ENCODE assay signal across 10 mouse cellular contexts in the genomic region with DNA sequence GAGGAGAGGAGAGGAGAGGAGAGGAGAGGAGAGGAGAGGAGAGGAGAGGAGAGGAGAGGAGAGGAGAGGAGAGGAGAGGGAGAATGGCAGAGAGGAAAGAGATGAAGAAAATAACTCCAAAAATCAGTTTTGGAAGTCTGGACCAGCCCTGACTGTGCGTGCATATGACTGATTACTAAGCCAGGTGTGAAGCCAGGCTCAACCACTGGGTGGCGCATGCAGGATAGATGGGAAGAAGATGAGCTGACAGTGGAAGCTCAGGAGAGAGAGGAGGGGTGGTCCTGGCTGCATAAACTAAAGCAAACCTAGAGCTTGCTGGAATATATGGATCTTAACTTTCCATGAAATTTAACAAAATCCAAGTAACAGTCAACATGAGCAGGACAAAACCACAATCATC. TPM values are rescaled to one million over a fixed set of nuclear protein-coding genes. Genes with fewer than 3 reads are reported as not detected.
DNase-seq lines count a peak whose midpoint lies in the region; ATAC-seq and TF ChIP-seq lines count a peak whose summit lies in the region.
"Had no signal": no experiment of that assay in that cellular context is flagged by ENCODE, and none has a peak within 500 bp of the region (broad histone marks: within the 10 kb centered on the region; RNA-seq: fewer than 3 reads in every experiment).

No protein-coding gene starts in this region.

- no peaks in the 10 kb centered on the region for H3K36me3 ChIP-seq in kidney, adult 2 months (ENCODE audit: control insufficient read depth, insufficient read depth, low read length)
- peaks cover 14% of the 10 kb centered on the region; the same call in 1 of the 2 replicates for H3K36me3 ChIP-seq in kidney, embryonic 15.5 days
- H3K36me3 ChIP-seq in G1E (replicated peaks), result peaks cover 59% of the 10 kb centered on the region
- H3K36me3 ChIP-seq: stomach, embryonic 15.5 days had no signal

- no peak overlapping the region for H3K27ac ChIP-seq in kidney, adult 2 months (ENCODE audit: insufficient read depth, low read depth, low read length)
- H3K27ac ChIP-seq in kidney, embryonic 15.5 days, result no peak overlapping the region
- H3K27ac ChIP-seq in left cerebral cortex, adult 2 months, result no peak overlapping the region
- H3K27ac ChIP-seq: stomach, embryonic 15.5 days had no signal

- no peak for ATAC-seq in kidney, embryonic 15.5 days (replicated peaks; ENCODE audit: low FRiP score)
- no peak for ATAC-seq in G1E (ENCODE audit: extremely low read depth, insufficient number of reproducible peaks, low FRiP score, poor library complexity, severe bottlenecking)
- ATAC-seq in monocyte, adult 5-6 weeks (replicated peaks; ENCODE audit: insufficient number of reproducible peaks, low FRiP score, low TSS enrichment, poor library complexity, severe bottlenecking), result 0 out of 2 replicates have a peak, but pooled peaks have one; percentile 59

- 26% methylated on average over 2 of the region's 2 CpGs for WGBS in kidney, adult 2 months
- 20% methylated on average over 2 of the region's 2 CpGs for WGBS in kidney, embryonic 15.5 days

- no peaks in the 10 kb centered on the region for H3K4me1 ChIP-seq in kidney, adult 2 months (ENCODE audit: control insufficient read depth, insufficient read depth, low read length)
- H3K4me1 ChIP-seq in kidney, embryonic 15.5 days, result no peaks in the 10 kb centered on the region
- H3K4me1 ChIP-seq in G1E (ENCODE audit: insufficient read depth, low read depth, low read length), result no peaks in the 10 kb centered on the region
- H3K4me1 ChIP-seq: stomach, embryonic 15.5 days had no signal

- no peaks in the 10 kb centered on the region for H3K27me3 ChIP-seq in kidney, adult 2 months (replicated peaks; ENCODE audit: control insufficient read depth, insufficient read depth, low read length)
- 0 out of 2 replicates have a peak, but pooled peaks cover 10% of the 10 kb centered on the region for H3K27me3 ChIP-seq in kidney, embryonic 15.5 days
- H3K27me3 ChIP-seq in G1E (ENCODE audit: insufficient read depth, low read length), result no peaks in the 10 kb centered on the region
- H3K27me3 ChIP-seq: stomach, embryonic 15.5 days had no signal

- no peak for TF ChIP-seq POLR2A in kidney, adult 2 months (IDR thresholded peaks at IDR 0.05; ENCODE audit: low read depth, low read length)

- H3K9me3 ChIP-seq in kidney, embryonic 15.5 days (replicated peaks), result no peaks in the 10 kb centered on the region
- no peaks in the 10 kb centered on the region for H3K9me3 ChIP-seq in G1E (replicated peaks)
- H3K9me3 ChIP-seq: stomach, embryonic 15.5 days had no signal

- peak; percentile 76 for TF ChIP-seq CTCF in kidney, adult 2 months (conservative IDR thresholded peaks at IDR 0.05; ENCODE audit: insufficient read depth, insufficient read length, low read depth, low read length)
- TF ChIP-seq CTCF in G1E (IDR thresholded peaks at IDR 0.05; ENCODE audit: low read depth, low read length), result 0 out of 2 replicates have a peak, but pooled peaks have one; percentile 26
- TF ChIP-seq CTCF in left cerebral cortex, adult 2 months (IDR thresholded peaks at IDR 0.05), result peak; percentile 68

- intact Hi-C loops in gastrocnemius, postnatal 14 days (cut with DNase I; ENCODE audit: low total_unique reads), result no loop called here
- intact Hi-C loops in left cerebral cortex, adult 2 months (cut with DNase I), result loop anchor here (2.0 kb wide), 1 partner anchor 41 kb away; no protein-coding TSS in a partner anchor

- H3K4me3 ChIP-seq in kidney, adult 2 months (ENCODE audit: insufficient read depth, low read depth, low read length), result no peak overlapping the region
- H3K4me3 ChIP-seq in kidney, embryonic 15.5 days (replicated peaks), result no peak overlapping the region
- no peak overlapping the region for H3K4me3 ChIP-seq in G1E (ENCODE audit: low read depth, low read length)
- no peak overlapping the region for H3K4me3 ChIP-seq in left cerebral cortex, adult 2 months
- H3K4me3 ChIP-seq: stomach, embryonic 15.5 days had no signal

- peak; percentile 55 for DNase-seq in kidney, adult 2 months
- DNase-seq in G1E (ENCODE audit: low spot score), result no peak
- DNase-seq in cerebellum, postnatal 10 days, result peak; percentile 90 to 91
- peak; percentile 64 for DNase-seq in gastrocnemius, postnatal 14 days
- peak; percentile 45 to 68 for DNase-seq in left cerebral cortex, adult 2 months (ENCODE audit: extremely low spot score in 1 of 2, low spot score in 2 of 2)
- peak; percentile 75 for DNase-seq in thymus, postnatal 14 days

- no peak overlapping the region for H3K9ac ChIP-seq in kidney, embryonic 15.5 days
- H3K9ac ChIP-seq: stomach, embryonic 15.5 days had no signal

- no peak overlapping the region for H3K4me2 ChIP-seq in kidney, embryonic 15.5 days
- H3K4me2 ChIP-seq: stomach, embryonic 15.5 days had no signal

RNA-seq across cellular contexts. Expression of a gene that starts 6.9 kb away (rescaled TPM):
- polyA plus RNA-seq in kidney, adult 2 months (2012; rRNA removed), result 12.9 and 13.8 TPM in 2 replicates
- polyA plus RNA-seq in kidney, embryonic 15.5 days (2015; fragmentation: Nextera tagmentation; extraction: Ambion mirVana), result 66.0 and 71.5 TPM in 2 replicates
- total RNA-seq in G1E (2014; fragmentation: Nextera tagmentation), result 14.4 and 19.3 TPM in 2 replicates
- total RNA-seq in G1E (2017), result 34.1 and 35.2 TPM in 2 replicates
- polyA plus RNA-seq in G1E (2012), result 3.6 and 3.9 TPM in 2 replicates
- total RNA-seq in gastrocnemius, postnatal 14 days (2021), result 10 to 100 TPM; 15.7 to 20.4 TPM
- total RNA-seq in left cerebral cortex, adult 2 months (2021), result 1 to 10 TPM; 7.9 to 9.2 TPM
- 16.3 to 24.5 TPM (median 18.2 TPM) in 3 replicates for total RNA-seq in monocyte, adult 5-6 weeks (2017)

RNA-seq across cellular contexts. Expression of a gene that starts 16.8 kb away (rescaled TPM):
- polyA plus RNA-seq in kidney, adult 2 months (2012; rRNA removed), result not detected in 2 replicates
- polyA plus RNA-seq in kidney, embryonic 15.5 days (2015; fragmentation: Nextera tagmentation; extraction: Ambion mirVana), result 0.26 TPM in 1 of 2 replicates, not detected in the other
- total RNA-seq in G1E (2014; fragmentation: Nextera tagmentation), result not detected in 2 replicates
- not detected in 2 replicates for total RNA-seq in G1E (2017)
- polyA plus RNA-seq in G1E (2012), result not detected in 2 replicates
- not detected for total RNA-seq in gastrocnemius, postnatal 14 days (2021)
- not detected for total RNA-seq in left cerebral cortex, adult 2 months (2021)
- not detected in 3 replicates for total RNA-seq in monocyte, adult 5-6 weeks (2017)
- total RNA-seq: left cerebral cortex, postnatal 10 days had no signal

RNA-seq across cellular contexts. Expression of a gene that starts 31.5 kb away (rescaled TPM):
- 277 and 333 TPM in 2 replicates for polyA plus RNA-seq in kidney, adult 2 months (2012; rRNA removed)
- 90.8 and 96.4 TPM in 2 replicates for polyA plus RNA-seq in kidney, embryonic 15.5 days (2015; fragmentation: Nextera tagmentation; extraction: Ambion mirVana)
- total RNA-seq in G1E (2014; fragmentation: Nextera tagmentation) (not detected in 2 replicates), G1E (2017) (0.17 TPM in 1 of 2 replicates, not detected in the other)
- not detected in 2 replicates for polyA plus RNA-seq in G1E (2012)
- 100 to 1,000 TPM; 213 to 236 TPM for total RNA-seq in gastrocnemius, postnatal 14 days (2021)
- 10 to 100 TPM; 15.5 to 17.6 TPM for total RNA-seq in left cerebral cortex, adult 2 months (2021)
- not detected in 3 replicates for total RNA-seq in monocyte, adult 5-6 weeks (2017)

RNA-seq across cellular contexts. Expression of a gene that starts 41.1 kb away (rescaled TPM):
- 0.06 TPM in 1 of 2 replicates, not detected in the other for polyA plus RNA-seq in kidney, adult 2 months (2012; rRNA removed)
- polyA plus RNA-seq in kidney, embryonic 15.5 days (2015; fragmentation: Nextera tagmentation; extraction: Ambion mirVana), result 0.06 TPM in 1 of 2 replicates, not detected in the other
- total RNA-seq in G1E (2014; fragmentation: Nextera tagmentation), result not detected in 2 replicates
- total RNA-seq in G1E (2017), result 0.06 TPM in 1 of 2 replicates, not detected in the other
- polyA plus RNA-seq in G1E (2012), result not detected in 2 replicates
- under 1 TPM; 0.04 TPM for total RNA-seq in gastrocnemius, postnatal 14 days (2021)
- 1 to 10 TPM; 1.9 to 2.1 TPM for total RNA-seq in left cerebral cortex, adult 2 months (2021)
- total RNA-seq in monocyte, adult 5-6 weeks (2017), result 0.10 TPM in 1 of 3 replicates, not detected in the others

RNA-seq across cellular contexts. Expression of a gene that starts 50.9 kb away (rescaled TPM):
- 0.11 and 0.13 TPM in 2 replicates for polyA plus RNA-seq in kidney, adult 2 months (2012; rRNA removed)
- 0.31 and 0.36 TPM in 2 replicates for polyA plus RNA-seq in kidney, embryonic 15.5 days (2015; fragmentation: Nextera tagmentation; extraction: Ambion mirVana)
- total RNA-seq in G1E (2014; fragmentation: Nextera tagmentation) (not detected in 2 replicates), G1E (2017) (not detected in 2 replicates)
- polyA plus RNA-seq in G1E (2012), result not detected in 2 replicates
- 1 to 10 TPM; 8.2 to 8.7 TPM for total RNA-seq in gastrocnemius, postnatal 14 days (2021)
- 100 to 1,000 TPM in 1 of 2 experiments, 10 to 100 TPM in 1; 99.8 to 105 TPM for total RNA-seq in left cerebral cortex, adult 2 months (2021)
- total RNA-seq in monocyte, adult 5-6 weeks (2017), result not detected in 3 replicates

Comparison
In these comparisons a context has a peak if more than half of its experiments do, and no peak if none do; other contexts are left out.
1. CTCF ChIP-seq: peak in every context shown above with its lines; median percentile 76 in kidney, adult 2 months; 68 in left cerebral cortex, adult 2 months; 26 in G1E.
2. RNA of a gene that starts 31.5 kb away (total RNA-seq): 213 to 236 TPM in gastrocnemius, postnatal 14 days and 15.5 to 17.6 TPM in left cerebral cortex, adult 2 months; 0.17 TPM in G1E and not detected in monocyte, adult 5-6 weeks; every median in the first group is over 10 times any median in the second.